Mouse (Mus musculus): ENCODE measurements around the gene Dido1. TPM values are rescaled to one million over a fixed set of nuclear protein-coding genes. Genes with fewer than 3 reads are reported as not detected.
A peak's percentile ranks its signal among the peaks of the same experiment; 100 is the strongest.

Dido1 gene
- total and polyA plus RNA-seq, 3 experiments: 17.8 to 35.1 (median 30.1) TPM

DNA sequence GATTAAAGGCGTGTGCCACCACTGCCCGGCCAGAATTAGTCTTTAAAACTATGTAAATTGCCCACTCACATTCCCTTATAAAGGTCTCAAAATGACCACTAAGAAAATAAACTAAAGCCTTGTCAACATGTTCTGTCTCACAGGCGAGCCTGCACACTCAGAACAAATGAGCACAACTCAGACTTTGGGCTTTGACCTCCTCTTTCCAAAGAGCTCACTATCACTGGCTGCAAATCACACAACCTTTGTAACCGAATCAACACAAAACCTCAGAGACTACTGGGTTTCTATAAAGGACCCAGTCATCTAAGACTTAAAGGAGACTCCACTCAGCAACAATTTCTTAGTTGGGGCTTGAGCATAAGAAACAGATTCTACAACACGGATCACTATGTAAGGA is 9.3 kb downstream of the Dido1 start:
- no peak overlapping the region for H3K27ac ChIP-seq (ENCODE audit: control insufficient read depth, low read depth, low read length)

DNA sequence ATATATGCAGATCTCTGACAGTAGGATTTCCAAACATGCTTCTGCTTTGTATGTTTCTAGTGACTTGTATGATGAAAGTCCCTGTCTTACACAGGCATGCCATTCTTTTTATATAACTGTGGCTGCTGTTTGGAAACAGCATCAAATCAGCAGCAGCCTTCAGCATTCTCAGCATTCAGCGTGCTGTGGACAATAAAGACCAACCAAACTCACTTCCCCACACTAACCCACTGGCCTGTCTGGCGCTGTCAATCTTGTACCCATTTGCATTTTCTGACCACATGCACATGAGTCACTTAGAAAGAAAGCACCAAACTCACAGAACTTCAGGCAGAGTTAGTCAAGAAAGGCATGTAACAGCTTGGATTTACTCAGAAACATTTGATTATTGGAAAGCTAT is 14.6 kb downstream of the Dido1 start:
- TF ChIP-seq POLR2AphosphoS5 (IDR thresholded peaks at IDR 0.05; ENCODE audit: borderline replicate concordance, low read depth, low read length) (no peak), GATA1 (IDR thresholded peaks at IDR 0.05; ENCODE audit: low read depth, low read length) (no peak), POLR2AphosphoS2 (IDR thresholded peaks at IDR 0.05; ENCODE audit: low read length) (no peak), HCFC1 (IDR thresholded peaks at IDR 0.05; ENCODE audit: low read depth, low read length) (no peak), MEF2A (IDR thresholded peaks at IDR 0.05; ENCODE audit: extremely low read depth, insufficient replicate concordance, low read depth, low read length, poor library complexity, severe bottlenecking) (no peak), MYB (IDR thresholded peaks at IDR 0.05; ENCODE audit: low read depth, low read length) (no peak), JUND (IDR thresholded peaks at IDR 0.05; ENCODE audit: low read depth, low read length) (no peak), EP300 (IDR thresholded peaks at IDR 0.05; ENCODE audit: low read depth in 1 of 2, low read length in 2 of 2) (no peak), TAL1 (IDR thresholded peaks at IDR 0.05; ENCODE audit: low read length) (no peak), NRF1 (IDR thresholded peaks at IDR 0.05; ENCODE audit: insufficient read depth, low read depth, low read length, poor library complexity, severe bottlenecking) (no peak), NELFE (IDR thresholded peaks at IDR 0.05; ENCODE audit: low read depth, low read length) (no peak), CHD1 (IDR thresholded peaks at IDR 0.05; ENCODE audit: low read depth, low read length) (no peak), ETS1 (IDR thresholded peaks at IDR 0.05; ENCODE audit: low read depth, low read length) (no peak), SMC3 (IDR thresholded peaks at IDR 0.05; ENCODE audit: low read depth, low read length) (no peak), UBTF (IDR thresholded peaks at IDR 0.05; ENCODE audit: borderline replicate concordance, insufficient read depth, low read depth, low read length) (no peak), MXI1 (IDR thresholded peaks at IDR 0.05; ENCODE audit: low read depth, low read length) (no peak), MAFK (IDR thresholded peaks at IDR 0.05; ENCODE audit: borderline replicate concordance, low read depth, low read length) (no peak), BHLHE40 (IDR thresholded peaks at IDR 0.05; ENCODE audit: borderline replicate concordance, low read depth, low read length) (no peak), TCF12 (IDR thresholded peaks at IDR 0.05; ENCODE audit: low read depth, low read length) (no peak), MYC (IDR thresholded peaks at IDR 0.05; ENCODE audit: low read depth, low read length) (no peak)

More for the DNA sequence above, 9.3 kb downstream of the Dido1 start:
- Histone ChIP-seq H3K79me2 (ENCODE audit: control insufficient read depth, insufficient read depth, low read length, poor library complexity) (peaks cover 86% of the 10 kb centered on the region), H3K4me3 (ENCODE audit: control insufficient read depth in 1 of 2, insufficient read depth in 1 of 2, low read depth in 2 of 2, low read length in 2 of 2) (peak overlapping the region; percentile 84 to 95; a peak in 3 of 4 replicates), H3K36me3 (ENCODE audit: control insufficient read depth in 1 of 2, insufficient read depth in 2 of 2, low read length in 2 of 2) (peaks cover 5 to 67% of the 10 kb centered on the region in 2 experiments), H3K9me3 (replicated peaks; ENCODE audit: insufficient read depth, low read length) (no peaks in the 10 kb centered on the region), H3K4me1 (ENCODE audit: control insufficient read depth in 1 of 2, insufficient read depth in 2 of 2, low read length in 2 of 2) (peaks cover 35 to 49% of the 10 kb centered on the region in 2 experiments), H3K27me3 (ENCODE audit: control insufficient read depth in 1 of 2, insufficient read depth in 2 of 2, low read length in 2 of 2) (no peaks in the 10 kb centered on the region), H3K9ac (ENCODE audit: control insufficient read depth, low read depth, low read length, poor library complexity, severe bottlenecking) (peak overlapping the region; percentile 99)
- DNase-seq (ENCODE audit: low read depth, low spot score): no peak
- TF ChIP-seq RAD21 (IDR thresholded peaks at IDR 0.05; ENCODE audit: low read depth, low read length): no peak
- TF ChIP-seq MEF2A (IDR thresholded peaks at IDR 0.05; ENCODE audit: extremely low read depth, insufficient replicate concordance, low read depth, low read length, poor library complexity, severe bottlenecking): no peak
- TF ChIP-seq ELF1 (IDR thresholded peaks at IDR 0.05; ENCODE audit: low read depth, low read length): no peak
- TF ChIP-seq EP300 (IDR thresholded peaks at IDR 0.05; ENCODE audit: low read depth in 1 of 2, low read length in 2 of 2): no peak
- TF ChIP-seq GABPA (IDR thresholded peaks at IDR 0.05; ENCODE audit: low read depth, low read length): no peak
- TF ChIP-seq POLR2A (IDR thresholded peaks at IDR 0.05; ENCODE audit: control insufficient read depth in 1 of 2, insufficient read depth in 1 of 2, low read depth in 1 of 2, low read length in 2 of 2, poor library complexity in 1 of 2): no peak
- no peak for TF ChIP-seq JUND (IDR thresholded peaks at IDR 0.05; ENCODE audit: low read depth, low read length)
- TF ChIP-seq POLR2AphosphoS5 (IDR thresholded peaks at IDR 0.05; ENCODE audit: borderline replicate concordance, low read depth, low read length): no peak
- no peak for TF ChIP-seq CTCF (IDR thresholded peaks at IDR 0.05 in 2 of 3, conservative IDR thresholded peaks at IDR 0.05 in 1 of 3; ENCODE audit: control insufficient read depth in 1 of 3, insufficient read depth in 1 of 3, low read depth in 2 of 3, low read length in 3 of 3, poor library complexity in 1 of 3, severe bottlenecking in 1 of 3)
- TF ChIP-seq MAFK (IDR thresholded peaks at IDR 0.05; ENCODE audit: borderline replicate concordance, low read depth, low read length): no peak
- TF ChIP-seq POLR2AphosphoS2 (IDR thresholded peaks at IDR 0.05; ENCODE audit: low read length): no peak
- no peak for TF ChIP-seq ZMIZ1 (IDR thresholded peaks at IDR 0.05; ENCODE audit: low read depth, low read length)
- no peak for TF ChIP-seq HCFC1 (IDR thresholded peaks at IDR 0.05; ENCODE audit: low read depth, low read length)
- no peak for TF ChIP-seq MAZ (IDR thresholded peaks at IDR 0.05; ENCODE audit: low read depth, low read length)
- TF ChIP-seq RCOR1 (IDR thresholded peaks at IDR 0.05; ENCODE audit: low read depth, low read length): no peak
- TF ChIP-seq CHD1 (IDR thresholded peaks at IDR 0.05; ENCODE audit: low read depth, low read length): no peak
- no peak for TF ChIP-seq MAX (IDR thresholded peaks at IDR 0.05; ENCODE audit: low read length)
- no peak for TF ChIP-seq MYB (IDR thresholded peaks at IDR 0.05; ENCODE audit: low read depth, low read length)
- TF ChIP-seq USF1 (IDR thresholded peaks at IDR 0.05; ENCODE audit: low read depth, low read length): no peak

More for the DNA sequence above, 14.6 kb downstream of the Dido1 start:
- H3K27ac ChIP-seq (ENCODE audit: control insufficient read depth, low read depth, low read length): no peak overlapping the region
- no peak overlapping the region for H3K4me3 ChIP-seq (ENCODE audit: control insufficient read depth in 1 of 2, insufficient read depth in 1 of 2, low read depth in 2 of 2, low read length in 2 of 2)
- peak; percentile 30 for DNase-seq (ENCODE audit: low read depth, low spot score)
- no peaks in the 10 kb centered on the region for H3K9me3 ChIP-seq (replicated peaks; ENCODE audit: insufficient read depth, low read length)
- peaks cover 83% of the 10 kb centered on the region for H3K79me2 ChIP-seq (ENCODE audit: control insufficient read depth, insufficient read depth, low read length, poor library complexity)
- H3K4me1 ChIP-seq (ENCODE audit: control insufficient read depth in 1 of 2, insufficient read depth in 2 of 2, low read length in 2 of 2): peaks cover 28 to 39% of the 10 kb centered on the region in 2 experiments
- peaks cover 11 to 64% of the 10 kb centered on the region in 2 experiments for H3K36me3 ChIP-seq (ENCODE audit: control insufficient read depth in 1 of 2, insufficient read depth in 2 of 2, low read length in 2 of 2)
- H3K27me3 ChIP-seq (ENCODE audit: control insufficient read depth in 1 of 2, insufficient read depth in 2 of 2, low read length in 2 of 2): no peaks in the 10 kb centered on the region
- H3K9ac ChIP-seq (ENCODE audit: control insufficient read depth, low read depth, low read length, poor library complexity, severe bottlenecking): no peak overlapping the region
